Mouse (Mus musculus) left cerebral cortex, postnatal 25 days (tissue): ENCODE data around the gene Eif4g3. TPM values are rescaled to one million over a fixed set of nuclear protein-coding genes. Genes with fewer than 3 reads are reported as not detected.

Source experiments
- DNase-seq, 2 experiments: peaks; one replicate each; pipeline ENCODE4 v3.0.0; 2022; ENCODE audit warnings: low spot score in 2 of 2, mixed read lengths in 1 of 2
- intact Hi-C: fragments of 180-260 bp; cut with DNase I; formaldehyde crosslinking; loops from one replicate; pipeline ENCODE4 v1.15.1; 2025
- total RNA-seq, 2 experiments: library from RNA; stranded (reverse); gene quantifications; 2 replicates each; pipeline ENCODE4 v1.2.3; 2021

Gene Eif4g3
- total RNA-seq, 2 experiments from 2014 or later: 164 to 178 TPM

DNA sequence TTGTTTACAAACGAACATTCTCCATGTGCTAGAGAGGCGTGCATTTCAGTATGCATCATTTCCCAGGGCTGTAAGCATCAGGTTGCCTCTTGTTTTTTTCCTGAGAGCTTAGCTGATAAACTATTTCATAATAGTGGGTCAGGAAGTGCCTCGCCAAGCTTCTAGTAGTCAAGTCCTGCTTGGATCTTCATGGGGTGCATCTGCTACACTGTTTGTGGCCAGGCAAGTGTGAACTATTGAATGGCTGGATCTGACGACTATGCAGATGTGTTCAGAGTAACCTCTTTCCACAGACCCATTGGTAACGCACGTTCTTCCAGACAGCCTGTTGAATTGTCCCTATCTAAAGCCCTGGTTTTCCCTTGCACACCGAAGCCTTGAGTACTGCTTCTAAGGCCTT is 135.0 kb downstream of the Eif4g3 start:
- DNase-seq: no peak
- intact Hi-C loops: no loop called here

- intact Hi-C loops: no loop called here
- DNase-seq: no peak
These were observed 137.3 kb downstream of the Eif4g3 start for GRCm38 (mm10) chr4:138130149-138130548.

GRCm38 (mm10) chr4:138131226-138131625 is 138.4 kb downstream of the Eif4g3 start:
- DNase-seq: peak in 1 of 2 experiments; percentile 63
- intact Hi-C loops: no loop called here

DNA sequence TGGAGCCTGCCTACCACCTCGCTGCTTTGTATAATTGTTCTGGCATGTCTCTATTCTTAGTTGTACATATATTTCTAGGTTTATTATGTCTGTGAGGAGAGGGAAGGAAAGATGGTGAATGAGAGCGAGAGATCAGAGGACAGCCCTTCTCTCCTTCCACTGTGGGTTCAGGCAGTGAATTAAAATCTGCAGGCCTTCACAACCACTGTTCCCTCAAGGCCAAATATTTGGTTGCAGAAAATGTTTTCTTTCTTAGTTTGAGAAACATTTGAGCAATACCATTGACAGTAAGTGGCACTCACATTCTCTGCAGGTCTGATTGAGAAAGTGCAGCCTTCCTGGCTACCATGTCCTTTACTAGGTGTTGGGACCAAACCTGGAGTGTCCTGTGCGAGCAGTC is 138.9 kb downstream of the Eif4g3 start:
- intact Hi-C loops: no loop called here
- no peak for DNase-seq

DNA sequence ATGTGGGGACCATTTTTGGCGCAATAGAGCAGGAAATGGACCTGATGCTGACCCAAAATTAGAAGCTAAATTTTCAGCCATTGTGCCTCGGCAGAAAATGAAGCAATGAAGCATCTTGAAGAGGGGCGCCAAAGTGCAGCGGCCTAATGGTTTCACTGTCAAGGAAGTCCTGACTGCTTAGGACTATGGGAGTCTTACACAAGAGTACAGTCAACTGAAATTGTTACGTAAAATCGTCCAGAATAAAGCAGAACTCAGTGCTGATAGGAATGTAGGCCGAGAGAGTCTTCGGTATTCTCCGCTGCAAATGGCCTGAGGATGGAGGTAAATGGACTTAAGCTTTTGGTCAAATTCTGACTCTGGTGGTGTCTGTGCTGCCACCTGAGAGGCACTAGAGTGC is 140.5 kb downstream of the Eif4g3 start:
- intact Hi-C loops: no loop called here

DNA sequence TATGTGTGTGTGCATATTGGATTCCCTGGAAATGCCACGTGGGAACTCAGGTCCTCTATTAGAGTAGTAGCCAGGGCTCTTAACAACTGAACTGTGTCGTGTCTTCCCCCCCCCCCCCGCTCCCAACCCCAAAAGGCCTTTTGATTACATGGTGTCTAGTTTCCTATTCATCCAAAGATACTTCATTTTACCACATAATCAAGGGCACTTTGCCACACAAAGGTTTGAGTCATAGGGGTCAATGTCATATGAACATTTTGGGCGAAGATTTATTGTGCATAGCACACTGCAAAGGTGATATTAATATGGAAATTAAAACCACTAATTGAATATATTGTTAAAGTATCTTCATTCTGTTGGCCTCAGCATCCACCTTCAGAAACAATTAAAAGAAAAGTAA is 144.5 kb downstream of the Eif4g3 start:
- intact Hi-C loops: no loop called here
- no peak for DNase-seq

More for the DNA sequence above, 140.5 kb downstream of the Eif4g3 start:
- DNase-seq: no peak

GRCm38 (mm10) chr4:138137804-138138203 is 145.0 kb downstream of the Eif4g3 start:
- no peak for DNase-seq
- intact Hi-C loops: no loop called here

- intact Hi-C loops: no loop called here
- no peak for DNase-seq
These were observed 145.4 kb downstream of the Eif4g3 start for GRCm38 (mm10) chr4:138138219-138138618.

DNA sequence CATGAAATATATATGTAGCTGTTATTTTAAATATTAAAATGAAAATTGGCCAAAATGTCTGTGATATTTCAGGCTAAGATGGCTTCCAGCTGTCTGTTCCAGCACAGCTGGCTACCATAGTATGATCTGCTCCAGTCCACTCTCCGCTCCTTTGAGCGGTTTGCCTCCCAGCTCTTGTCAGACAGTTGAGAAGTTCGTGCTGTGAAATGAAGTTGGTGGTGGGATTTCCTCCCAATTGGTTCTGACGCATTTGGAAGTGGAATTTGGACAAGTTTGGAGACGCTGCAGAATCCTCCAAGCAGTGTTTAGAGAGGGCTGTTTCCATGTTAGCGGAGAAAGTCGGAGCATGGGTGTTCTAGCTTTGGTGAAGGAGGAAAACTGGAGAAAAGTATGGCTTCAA is 148.5 kb downstream of the Eif4g3 start:
- intact Hi-C loops: no loop called here
- DNase-seq: no peak

DNA sequence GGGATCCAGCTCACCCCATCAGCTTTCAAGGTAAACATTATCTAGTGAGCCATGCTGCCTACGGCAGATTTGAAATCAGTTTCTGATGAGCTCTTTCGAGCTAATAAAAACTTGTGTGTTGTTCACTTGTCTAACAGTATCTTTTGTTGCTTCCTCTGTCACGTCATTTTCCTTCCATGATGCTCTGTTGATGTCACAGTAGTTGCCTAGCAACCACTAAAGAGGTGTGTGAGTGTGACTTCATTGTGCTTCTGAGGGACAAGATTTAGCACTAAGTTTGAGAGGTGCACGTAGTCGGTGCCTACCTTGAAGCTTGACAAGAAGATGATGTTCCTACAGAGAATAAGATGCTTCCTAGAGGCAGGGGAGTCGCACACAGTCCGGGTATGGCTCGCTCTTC is 154.4 kb downstream of the Eif4g3 start:
- intact Hi-C loops: no loop called here
- no peak for DNase-seq

- intact Hi-C loops: no loop called here
These were observed 157.2 kb downstream of the Eif4g3 start for GRCm38 (mm10) chr4:138149977-138150376.

GRCm38 (mm10) chr4:138151226-138151625 is 158.4 kb downstream of the Eif4g3 start:
- intact Hi-C loops: no loop called here
- DNase-seq: no peak

More at GRCm38 (mm10) chr4:138149977-138150376, 157.2 kb downstream of the Eif4g3 start:
- no peak for DNase-seq

- intact Hi-C loops: no loop called here
- DNase-seq: no peak
These were observed 161.2 kb downstream of the Eif4g3 start for GRCm38 (mm10) chr4:138153980-138154379.

DNA sequence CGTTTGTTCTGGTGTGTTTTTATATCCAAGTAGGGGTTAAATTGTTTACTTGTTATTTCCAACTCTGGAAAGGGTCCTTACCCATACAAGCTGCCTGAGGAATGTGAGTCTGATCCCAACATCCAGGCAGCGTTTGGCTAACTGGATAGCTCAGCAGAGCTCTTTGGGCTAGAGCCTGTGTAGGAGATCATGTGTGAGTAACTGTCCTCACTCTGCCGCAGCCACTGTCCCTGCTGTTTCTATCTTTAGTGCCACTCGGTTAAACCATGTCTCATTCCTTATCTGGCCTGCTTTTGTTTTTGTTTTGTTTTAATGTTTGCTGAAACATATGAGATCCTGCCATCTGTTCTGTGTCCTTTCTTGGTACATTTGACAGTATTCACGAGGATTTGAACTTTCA is 168.1 kb downstream of the Eif4g3 start:
- intact Hi-C loops: no loop called here
- peak in 1 of 2 experiments; percentile 45 for DNase-seq

DNA sequence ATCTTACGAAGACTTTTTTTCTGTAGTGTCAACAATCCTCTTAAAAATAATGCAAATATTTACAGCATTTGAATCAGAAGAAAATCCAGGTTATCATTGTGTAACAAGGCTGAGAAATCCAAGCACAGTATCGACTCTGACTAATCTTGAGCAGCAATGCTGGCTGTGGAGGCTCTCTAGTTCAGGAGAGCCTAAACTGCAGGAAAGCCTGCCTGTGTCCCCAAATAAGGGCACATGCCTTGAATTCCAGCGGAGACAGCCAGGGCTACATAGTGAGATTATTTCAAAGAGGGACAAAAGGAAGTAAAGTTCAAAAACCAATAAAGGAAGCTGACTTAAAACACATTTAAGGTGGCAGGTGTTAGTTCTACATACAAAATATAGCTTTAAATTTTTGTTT is 168.7 kb downstream of the Eif4g3 start:
- intact Hi-C loops: no loop called here
- DNase-seq: no peak

DNA sequence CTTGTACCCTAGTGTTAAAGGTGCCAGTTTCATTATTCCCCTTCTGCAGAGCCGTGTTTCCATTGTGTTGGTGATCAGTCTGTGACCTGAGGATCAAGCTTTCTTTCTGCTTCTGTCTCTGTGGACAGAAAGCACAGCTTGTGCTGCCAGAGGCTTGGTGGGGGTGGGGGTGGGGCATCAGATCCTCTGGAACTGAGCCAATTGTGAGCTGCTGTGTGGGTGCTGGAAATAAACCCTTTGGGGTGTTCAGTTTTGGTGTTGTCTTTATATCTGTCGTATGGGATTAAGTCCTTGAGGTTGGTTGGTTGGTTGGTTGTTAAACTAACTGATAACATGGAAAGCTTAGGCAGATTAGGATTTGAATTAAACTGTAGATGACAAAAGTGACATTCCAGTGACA is 171.0 kb downstream of the Eif4g3 start:
- intact Hi-C loops: no loop called here

GRCm38 (mm10) chr4:138164860-138165259 is 172.0 kb downstream of the Eif4g3 start:
- intact Hi-C loops: no loop called here
- DNase-seq: no peak

More for the DNA sequence above, 171.0 kb downstream of the Eif4g3 start:
- DNase-seq: no peak

DNA sequence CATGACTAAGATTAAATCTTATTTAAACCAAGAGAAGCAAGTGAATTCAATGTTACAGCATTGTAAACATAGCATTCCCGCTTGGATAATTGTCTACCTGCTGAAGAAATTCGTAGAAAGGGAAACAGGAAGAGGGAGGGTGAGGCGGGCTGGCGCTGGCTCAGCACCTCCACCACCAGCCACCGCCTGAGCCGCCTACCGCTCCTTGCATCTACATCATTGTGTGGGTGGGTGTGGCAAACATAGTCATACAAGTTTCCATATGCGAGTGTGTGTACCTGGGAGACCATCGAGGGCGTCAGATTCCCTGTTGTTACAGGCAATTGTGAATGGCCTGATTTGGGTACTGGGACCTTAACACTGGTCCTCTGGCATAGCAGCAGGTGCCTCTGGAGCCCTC is 173.7 kb downstream of the Eif4g3 start:
- peak; percentile 49 to 81 for DNase-seq
- intact Hi-C loops: no loop called here

DNA sequence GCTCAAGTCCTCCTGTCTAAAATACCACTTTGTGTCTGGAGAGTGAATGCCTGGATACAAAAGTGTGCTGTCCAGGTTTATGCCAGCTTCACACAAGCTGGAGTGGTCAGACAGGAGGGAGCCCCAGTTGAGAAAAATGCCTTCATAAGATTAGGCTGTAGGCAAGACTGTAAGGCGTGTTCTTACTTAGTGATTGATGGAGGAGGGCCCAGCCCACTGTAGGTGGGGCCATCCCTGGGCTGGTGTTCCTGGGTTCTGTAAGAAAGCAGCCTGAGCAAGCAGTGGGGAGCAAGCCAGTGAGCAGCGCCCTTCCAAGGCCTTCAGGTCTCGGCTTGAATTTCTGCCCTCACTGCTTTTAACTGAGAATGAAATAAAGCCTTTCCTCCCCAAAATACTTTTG is 175.3 kb downstream of the Eif4g3 start:
- DNase-seq: no peak
- intact Hi-C loops: no loop called here

GRCm38 (mm10) chr4:138169420-138169819 is 176.6 kb downstream of the Eif4g3 start:
- DNase-seq: no peak
- intact Hi-C loops: no loop called here

GRCm38 (mm10) chr4:138172686-138173085 is 179.9 kb downstream of the Eif4g3 start:
- intact Hi-C loops: no loop called here
- DNase-seq: no peak

GRCm38 (mm10) chr4:138179391-138179790 is 186.6 kb downstream of the Eif4g3 start:
- intact Hi-C loops: no loop called here

More at GRCm38 (mm10) chr4:138179391-138179790, 186.6 kb downstream of the Eif4g3 start:
- DNase-seq: no peak
